Mouse (Mus musculus) gastrocnemius, adult 2 months (tissue): ENCODE data around the gene Smagp. TPM values are rescaled to one million over a fixed set of nuclear protein-coding genes. Genes with fewer than 3 reads are reported as not detected.

Experiments
- DNase-seq: peaks from one replicate; pipeline ENCODE4 v3.0.0; 2022
- H3K27ac ChIP-seq: fragments of 200-600 bp; 2 replicates; pipeline ENCODE4 v1.8.1; 2022; ENCODE audit warnings: mild to moderate bottlenecking
- H3K4me3 ChIP-seq: fragments of 200-600 bp; 2 replicates; pipeline ENCODE4 v1.8.1; 2022; ENCODE audit warnings: mild to moderate bottlenecking, moderate library complexity
- CTCF ChIP-seq: fragments of 200-600 bp; IDR thresholded peaks from 2 replicates; pipeline ENCODE4 v1.8.1; 2022; ENCODE audit warnings: antibody characterized with exemption, mild to moderate bottlenecking, moderate library complexity
- intact Hi-C: fragments of 180-260 bp; cut with DNase I; formaldehyde crosslinking; loops from one replicate; pipeline ENCODE4 v1.15.1; 2025
- long read RNA-seq, 2 experiments: library from polyadenylated mRNA; stranded (forward); transcript quantifications; one replicate each; pipeline ENCODE4 v2.0.0; 2021
- total RNA-seq, 2 experiments: library from RNA; stranded (reverse); gene quantifications; 2 replicates each; pipeline ENCODE4 v1.2.3; 2021

Gene Smagp
- total RNA-seq, result 1 to 10 TPM; 1.9 to 3.5 TPM
- long read RNA-seq, experiment 1, partial matches to known transcripts, result 0 of 2 reads
- long read RNA-seq, experiment 1, other reads (novel, unspliced or antisense), result 0 of 2 reads
- long read RNA-seq, experiment 2, partial matches to known transcripts, result 0 of 1 reads
- long read RNA-seq, experiment 2, other reads (novel, unspliced or antisense), result 0 of 1 reads

DNA sequence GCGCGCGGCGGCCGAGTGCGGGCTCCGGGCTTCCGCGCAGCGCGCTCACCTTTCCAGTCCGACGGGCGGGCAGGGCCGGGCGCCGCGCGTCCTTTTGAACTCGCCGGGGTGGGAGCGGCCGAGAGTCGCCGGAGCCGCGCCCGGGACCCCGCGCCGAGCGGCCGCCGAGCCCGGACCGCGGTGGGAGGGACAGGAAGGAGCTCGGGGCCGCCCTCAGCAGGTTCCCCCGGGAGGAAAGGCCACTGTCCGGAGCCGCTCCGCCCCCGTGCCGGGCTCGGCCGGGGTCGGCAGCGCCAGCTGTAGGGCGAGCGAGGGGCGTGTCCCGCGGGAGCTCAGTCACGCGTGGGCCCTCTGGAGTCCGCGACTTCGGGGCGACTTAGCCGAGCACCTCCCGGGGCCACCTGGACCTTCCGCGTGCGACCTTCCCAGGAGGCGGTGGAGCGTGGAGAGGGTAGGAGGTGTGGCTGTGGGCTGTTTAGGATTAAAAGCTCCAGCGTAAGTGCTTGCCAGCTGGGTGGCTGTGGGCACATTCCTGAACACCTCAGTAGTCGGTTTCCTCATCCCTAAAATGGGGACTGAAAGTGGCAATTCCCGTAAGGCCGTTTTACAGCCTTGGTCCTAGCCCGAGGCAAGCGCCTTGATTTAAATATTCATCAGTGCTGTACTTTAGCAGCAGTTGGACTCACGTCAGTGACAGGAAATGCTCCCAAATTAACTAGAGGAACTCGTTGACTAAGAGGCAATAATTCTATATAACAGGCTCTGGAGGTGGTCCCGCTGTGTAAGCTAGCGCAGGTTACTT lies at the start of gene Smagp:
Smagp (minus strand) TSS at position 241 of the 802 bp plus-strand sequence.
- peak within 1 kb of the TSS; percentile 82 for H3K4me3 ChIP-seq
- peak; percentile 67 for DNase-seq
- H3K27ac ChIP-seq, result peak within 1 kb of the TSS; percentile 78
- intact Hi-C loops, result loop anchor here (1.0 kb wide), 1 partner anchor 99 kb away; no protein-coding TSS in a partner anchor
- no peak for TF ChIP-seq CTCF

DNA sequence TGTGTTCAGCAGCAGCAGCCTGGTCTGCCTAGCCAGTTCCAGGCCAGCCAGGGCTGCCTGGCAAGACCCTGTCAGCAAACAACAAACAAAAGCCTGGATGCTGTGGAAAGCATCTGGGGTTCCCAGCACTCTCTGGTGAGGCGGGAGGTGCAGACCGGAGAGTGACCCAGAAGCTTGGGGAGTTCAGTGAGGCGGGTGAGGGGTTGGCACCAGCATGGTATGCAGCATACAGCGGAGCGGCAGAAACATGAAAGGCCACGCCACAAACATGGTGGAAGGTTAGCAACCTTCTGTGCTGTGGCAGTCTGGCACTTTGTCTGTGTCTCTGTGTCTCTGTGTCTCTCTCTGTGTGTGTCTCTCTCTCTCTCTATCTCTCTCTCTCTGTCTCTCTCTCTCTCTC lies 49.7 kb upstream of the Smagp start:
- intact Hi-C loops, result no loop called here
- no peak for DNase-seq

GRCm38 (mm10) chr15:100685849-100686248 lies 49.1 kb upstream of the Smagp start:
- intact Hi-C loops, result no loop called here

More for the DNA sequence above, 49.7 kb upstream of the Smagp start:
- TF ChIP-seq CTCF, result no peak
- Histone ChIP-seq H3K4me3 (no peak overlapping the region), H3K27ac (no peak overlapping the region)

DNA sequence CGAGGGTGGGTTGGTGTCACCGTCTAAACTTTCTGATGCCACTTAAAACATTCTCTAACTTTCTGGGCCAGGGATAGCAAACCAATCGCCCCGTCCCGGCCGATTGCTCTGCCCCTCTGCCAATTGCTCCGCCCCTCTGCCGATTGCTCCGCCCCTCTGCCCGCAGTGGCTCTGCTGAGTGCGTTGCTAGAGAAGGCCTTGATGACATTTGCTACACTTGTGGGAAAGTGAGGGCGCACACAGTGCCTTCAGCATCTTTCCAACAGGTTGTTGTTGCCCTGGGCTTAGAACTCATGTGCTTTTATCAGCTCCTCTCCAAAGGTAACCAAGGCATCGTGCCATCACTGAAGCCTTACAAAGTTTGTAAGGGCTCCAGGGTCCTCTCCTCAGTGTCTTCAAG lies 48.5 kb upstream of the Smagp start:
- no peak for DNase-seq
- no peak overlapping the region for H3K27ac ChIP-seq
- H3K4me3 ChIP-seq, result no peak overlapping the region
- intact Hi-C loops, result no loop called here
- no peak for TF ChIP-seq CTCF

More at GRCm38 (mm10) chr15:100685849-100686248, 49.1 kb upstream of the Smagp start:
- Histone ChIP-seq H3K4me3 (no peak overlapping the region), H3K27ac (no peak overlapping the region)
- DNase-seq, result no peak
- TF ChIP-seq CTCF, result no peak

DNA sequence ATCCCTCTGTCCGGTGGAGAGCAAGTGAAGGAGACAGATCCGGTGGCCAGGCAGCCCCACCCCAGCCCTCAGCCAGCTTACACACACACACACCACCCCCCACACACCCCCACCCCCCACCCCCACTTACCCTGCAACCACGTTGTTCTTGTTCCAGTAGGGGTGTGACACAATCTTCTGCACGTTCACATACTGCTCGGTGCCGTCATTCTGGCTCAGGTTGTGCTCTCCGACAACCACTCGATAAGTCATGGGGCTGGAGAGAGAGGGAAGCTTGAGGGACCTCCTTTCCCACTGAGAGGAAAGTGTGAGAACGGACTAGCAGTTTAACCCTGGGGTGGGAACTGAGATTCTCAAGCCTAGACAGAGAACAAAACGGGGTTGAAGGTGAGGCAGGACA lies 47.7 kb upstream of the Smagp start:
- no peak for DNase-seq
- no peak for TF ChIP-seq CTCF
- intact Hi-C loops, result loop anchor here (5.0 kb wide), 1 partner anchor 72 kb away; no protein-coding TSS in a partner anchor
- H3K4me3 ChIP-seq, result no peak overlapping the region
- H3K27ac ChIP-seq, result no peak overlapping the region

GRCm38 (mm10) chr15:100683041-100683440 lies 46.3 kb upstream of the Smagp start:
- DNase-seq, result peak; percentile 80
- intact Hi-C loops, result loop anchor here (2.0 to 5.0 kb wide), 3 partner anchors 71 to 214 kb away; partner anchors contain the start of gene Letmd1
- peak; percentile 78 for TF ChIP-seq CTCF
- H3K27ac ChIP-seq, result no peak overlapping the region
- no peak overlapping the region for H3K4me3 ChIP-seq

- no peak for DNase-seq
- H3K27ac ChIP-seq, result no peak overlapping the region
- no peak for TF ChIP-seq CTCF
- intact Hi-C loops, result loop anchor here (2.0 to 5.0 kb wide), 3 partner anchors 69 to 213 kb away; partner anchors contain the start of gene Letmd1
- H3K4me3 ChIP-seq, result no peak overlapping the region
Measured at GRCm38 (mm10) chr15:100681770-100682169, 45.0 kb upstream of the Smagp start.

DNA sequence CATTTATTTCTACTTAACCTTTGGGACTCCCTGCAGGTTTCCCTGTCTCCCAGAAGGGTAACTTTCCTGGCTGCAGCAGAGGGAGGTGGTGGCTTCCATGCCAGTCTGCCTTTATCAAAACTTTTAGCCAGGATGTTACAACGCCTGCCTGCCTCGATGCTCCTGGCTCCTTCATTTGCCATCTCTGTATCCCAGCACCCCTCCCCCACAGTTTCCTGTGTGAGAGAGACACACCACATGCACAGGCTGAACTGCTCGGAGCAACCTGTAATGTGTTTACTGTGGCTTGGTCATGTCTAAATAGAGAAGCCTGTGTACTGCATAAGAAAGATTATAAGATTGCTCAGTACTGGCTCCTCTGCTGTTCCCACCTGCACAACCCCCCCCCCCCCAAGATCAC lies 43.6 kb upstream of the Smagp start:
- Histone ChIP-seq H3K4me3 (no peak overlapping the region), H3K27ac (no peak overlapping the region)
- DNase-seq, result no peak
- no peak for TF ChIP-seq CTCF
- intact Hi-C loops, result loop anchor here (5.0 kb wide), 1 partner anchor 68 kb away; no protein-coding TSS in a partner anchor

GRCm38 (mm10) chr15:100679005-100679404 lies 42.3 kb upstream of the Smagp start:
- TF ChIP-seq CTCF, result no peak
- Histone ChIP-seq H3K27ac (no peak overlapping the region), H3K4me3 (no peak overlapping the region)
- intact Hi-C loops, result no loop called here
- no peak for DNase-seq

GRCm38 (mm10) chr15:100678581-100678980 lies 41.8 kb upstream of the Smagp start:
- intact Hi-C loops, result no loop called here
- no peak for DNase-seq
- TF ChIP-seq CTCF, result no peak
- H3K27ac ChIP-seq, result no peak overlapping the region
- no peak overlapping the region for H3K4me3 ChIP-seq

GRCm38 (mm10) chr15:100677675-100678074 lies 40.9 kb upstream of the Smagp start:
- Histone ChIP-seq H3K27ac (no peak overlapping the region), H3K4me3 (no peak overlapping the region)
- intact Hi-C loops, result no loop called here
- no peak for DNase-seq
- TF ChIP-seq CTCF, result no peak

DNA sequence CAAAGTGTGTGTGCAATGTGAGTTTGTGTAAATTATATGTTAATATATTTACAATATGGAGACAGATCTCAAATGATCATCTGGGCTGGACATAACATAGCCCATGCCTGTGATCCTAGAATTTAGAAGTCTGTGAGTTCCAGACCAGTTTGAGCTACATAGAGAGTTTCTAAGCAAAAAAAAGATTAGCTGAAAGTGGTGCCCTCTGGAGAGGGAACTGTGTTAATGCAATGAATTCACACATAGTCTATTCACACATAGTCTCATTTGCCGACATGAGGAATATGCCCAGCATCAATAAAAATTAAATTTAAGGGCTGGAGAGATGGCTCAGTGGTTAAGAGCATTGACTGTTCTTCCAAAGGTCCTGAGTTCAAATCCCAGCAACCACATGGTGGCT lies 39.8 kb upstream of the Smagp start:
- Histone ChIP-seq H3K4me3 (no peak overlapping the region), H3K27ac (no peak overlapping the region)
- intact Hi-C loops, result no loop called here
- DNase-seq, result no peak
- peak; percentile 14; the same call in 1 of the 2 replicates for TF ChIP-seq CTCF

- no peak overlapping the region for H3K27ac ChIP-seq
- no peak for DNase-seq
- TF ChIP-seq CTCF, result no peak
- H3K4me3 ChIP-seq, result no peak overlapping the region
- intact Hi-C loops, result no loop called here
Measured at GRCm38 (mm10) chr15:100675486-100675885, 38.7 kb upstream of the Smagp start.
